Mouse (Mus musculus): ENCODE results near the gene Cox7a2l. TPM values are rescaled to one million over a fixed set of nuclear protein-coding genes. Genes with fewer than 3 reads are reported as not detected.

Cox7a2l gene
- 251 and 261 TPM in 2 replicates for polyA plus RNA-seq (2014; fragmentation: Nextera tagmentation; extraction: Ambion mirVana)

DNA sequence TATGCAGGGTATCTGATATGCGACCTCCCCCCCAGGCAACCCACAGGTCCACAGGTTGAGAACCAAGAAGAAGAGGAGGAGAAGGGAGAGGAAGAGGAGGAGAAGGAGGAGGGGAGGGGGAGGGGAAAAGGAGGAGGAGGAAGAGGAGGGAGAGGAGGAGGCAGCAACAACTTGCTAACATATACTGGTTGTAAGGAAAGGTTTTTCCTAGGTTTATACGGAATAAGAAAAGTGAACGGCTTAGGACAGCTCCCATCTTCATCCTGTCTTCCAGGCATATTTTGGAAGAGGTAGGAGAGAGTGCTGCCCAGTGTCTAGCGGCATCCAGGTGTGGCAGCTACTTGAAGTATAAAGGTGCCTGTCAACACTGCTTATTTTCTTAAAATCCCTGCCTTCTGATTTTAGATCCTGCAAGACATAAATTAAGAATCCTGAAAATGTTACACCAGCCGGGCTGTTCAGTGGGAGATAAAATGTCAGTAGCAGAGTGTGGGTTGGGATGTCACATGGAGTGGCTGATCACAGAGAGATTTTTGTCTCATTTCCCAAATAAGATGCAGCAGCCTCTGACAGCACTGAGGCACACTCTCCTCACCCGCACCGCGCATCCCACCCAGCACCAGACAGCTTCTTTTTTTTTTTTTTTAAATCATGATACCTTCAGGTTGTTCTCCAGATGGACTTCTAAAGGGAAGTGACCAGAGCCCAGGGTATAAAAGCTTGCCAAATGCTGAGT, at the start of gene Cox7a2l:
Gene Cox7a2l, minus strand, starts transcription at position 51 of the 736 bp plus-strand sequence.
- ATAC-seq (ENCODE audit: insufficient number of reproducible peaks, insufficient read depth, low FRiP score, low read depth), result no peak
- Histone ChIP-seq H3K9ac (ENCODE audit: low read length) (no peak within 1 kb of the TSS), H3K4me3 (ENCODE audit: control insufficient read depth in 1 of 2, insufficient read depth in 1 of 2, low read depth in 1 of 2, low read length in 2 of 2) (no peak within 1 kb of the TSS), H3K4me1 (ENCODE audit: control insufficient read depth in 2 of 2, insufficient read depth in 2 of 2, low read length in 2 of 2) (peaks cover 0 to 13% of the 10 kb centered on the region in 2 experiments; a peak in 2 of 4 replicates), H3K36me3 (ENCODE audit: control insufficient read depth, insufficient read depth, low read length) (no peaks in the 10 kb centered on the region), H3K9me3 (ENCODE audit: control insufficient read depth, low read length) (no peaks in the 10 kb centered on the region), H3K27me3 (ENCODE audit: control insufficient read depth, insufficient read depth, low read length) (no peaks in the 10 kb centered on the region), H3K27ac (replicated peaks in 1 of 2; ENCODE audit: control insufficient read depth in 1 of 2, insufficient read depth in 1 of 2, low read depth in 2 of 2, low read length in 2 of 2) (no peak within 1 kb of the TSS), H3K4me2 (ENCODE audit: low read length) (no peak within 1 kb of the TSS)
- 87% methylated on average over 8 of the region's 8 CpGs for WGBS

GRCm38 (mm10) chr17:83565506-83565905, 48.4 kb upstream of the Cox7a2l start:
- Histone ChIP-seq H3K4me2 (ENCODE audit: low read length) (no peak overlapping the region), H3K4me3 (ENCODE audit: control insufficient read depth in 1 of 2, insufficient read depth in 1 of 2, low read depth in 1 of 2, low read length in 2 of 2) (no peak overlapping the region), H3K9me3 (ENCODE audit: control insufficient read depth, low read length) (no peaks in the 10 kb centered on the region), H3K27me3 (ENCODE audit: control insufficient read depth, insufficient read depth, low read length) (no peaks in the 10 kb centered on the region), H3K4me1 (ENCODE audit: control insufficient read depth in 2 of 2, insufficient read depth in 2 of 2, low read length in 2 of 2) (peaks cover 4 to 5% of the 10 kb centered on the region in 2 experiments; a peak in 3 of 4 replicates), H3K36me3 (ENCODE audit: control insufficient read depth, insufficient read depth, low read length) (no peaks in the 10 kb centered on the region), H3K27ac (replicated peaks in 1 of 2; ENCODE audit: control insufficient read depth in 1 of 2, insufficient read depth in 1 of 2, low read depth in 2 of 2, low read length in 2 of 2) (no peak overlapping the region), H3K9ac (ENCODE audit: low read length) (no peak overlapping the region)
- no peak for ATAC-seq (ENCODE audit: insufficient number of reproducible peaks, insufficient read depth, low FRiP score, low read depth)
- 72% methylated on average over 4 of the region's 4 CpGs for WGBS

DNA sequence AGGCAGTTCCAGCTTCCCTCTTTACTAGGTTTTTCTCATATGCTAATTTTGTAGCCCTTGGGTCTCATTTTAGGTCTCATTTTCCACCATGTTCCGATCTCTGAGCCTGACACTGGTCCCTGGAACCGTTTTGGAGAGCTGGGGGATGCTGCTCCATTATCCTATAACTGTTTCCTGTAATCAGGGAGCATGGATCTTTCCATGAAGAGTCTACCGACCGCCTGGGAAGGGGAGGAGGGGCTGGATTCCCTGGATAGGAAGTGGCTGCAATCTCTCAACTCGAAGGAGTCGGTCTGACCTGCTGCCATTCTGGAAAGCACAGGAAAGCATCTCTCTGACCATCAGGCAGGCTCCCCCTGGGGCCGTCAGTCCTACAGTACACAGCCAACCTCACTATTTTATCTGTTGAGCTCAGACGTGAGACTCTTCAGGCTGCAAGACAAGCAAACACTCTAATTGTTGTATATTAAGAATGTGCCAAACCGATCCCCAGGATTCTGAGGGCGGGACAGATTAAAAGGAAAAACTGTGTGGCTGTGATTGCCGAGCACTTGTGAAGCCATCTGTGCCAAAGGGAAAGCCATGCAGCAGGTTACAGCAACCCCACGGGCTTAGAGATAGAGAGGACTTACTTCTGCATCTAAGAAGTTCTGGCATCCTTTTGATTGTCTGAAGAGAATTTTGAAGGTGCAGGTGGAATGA, 47.1 kb upstream of the Cox7a2l start:
- no peaks in the 10 kb centered on the region for H3K27me3 ChIP-seq (ENCODE audit: control insufficient read depth, insufficient read depth, low read length)
- H3K27ac ChIP-seq (replicated peaks in 1 of 2; ENCODE audit: control insufficient read depth in 1 of 2, insufficient read depth in 1 of 2, low read depth in 2 of 2, low read length in 2 of 2), result peak overlapping the region; percentile 50 to 69
- H3K36me3 ChIP-seq (ENCODE audit: control insufficient read depth, insufficient read depth, low read length), result no peaks in the 10 kb centered on the region
- H3K9me3 ChIP-seq (ENCODE audit: control insufficient read depth, low read length), result no peaks in the 10 kb centered on the region
- 0 out of 2 replicates have a peak, but pooled peaks have one; percentile 35 for ATAC-seq (ENCODE audit: insufficient number of reproducible peaks, insufficient read depth, low FRiP score, low read depth)
- H3K4me2 ChIP-seq (ENCODE audit: low read length), result peak overlapping the region; percentile 38
- WGBS, result 39% methylated on average over 12 of the region's 12 CpGs
- H3K4me1 ChIP-seq (ENCODE audit: control insufficient read depth in 2 of 2, insufficient read depth in 2 of 2, low read length in 2 of 2), result peaks cover 4 to 5% of the 10 kb centered on the region in 2 experiments; a peak in 3 of 4 replicates
- no peak overlapping the region; the same call in 1 of the 2 replicates for H3K9ac ChIP-seq (ENCODE audit: low read length)
- peak overlapping the region in 1 of 2 experiments; percentile 10; a peak in 1 of 4 replicates for H3K4me3 ChIP-seq (ENCODE audit: control insufficient read depth in 1 of 2, insufficient read depth in 1 of 2, low read depth in 1 of 2, low read length in 2 of 2)

DNA sequence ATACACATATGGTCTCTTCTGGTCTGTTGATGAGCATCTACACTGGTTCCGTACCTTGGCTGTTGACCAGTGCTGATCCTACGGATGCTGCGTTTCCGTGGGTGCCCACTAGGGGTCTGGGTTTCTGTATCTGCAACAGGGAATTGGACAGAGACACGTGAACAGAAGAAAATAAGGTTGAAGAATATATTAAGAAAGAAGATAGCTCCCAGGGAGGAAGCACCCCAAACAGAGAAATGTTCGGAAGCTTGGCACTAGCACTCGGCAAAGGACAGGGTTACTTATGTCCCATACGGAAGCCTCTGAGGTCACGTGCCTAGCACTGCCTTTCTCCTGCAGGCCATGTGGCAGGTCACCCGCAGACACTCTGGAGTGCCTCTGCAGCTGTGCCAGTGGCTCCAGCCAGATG, 46.6 kb upstream of the Cox7a2l start:
- H3K27me3 ChIP-seq (ENCODE audit: control insufficient read depth, insufficient read depth, low read length), result no peaks in the 10 kb centered on the region
- H3K4me3 ChIP-seq (ENCODE audit: control insufficient read depth in 1 of 2, insufficient read depth in 1 of 2, low read depth in 1 of 2, low read length in 2 of 2), result peak overlapping the region; percentile 10 to 26; a peak in 3 of 4 replicates
- H3K9ac ChIP-seq (ENCODE audit: low read length), result no peak overlapping the region; the same call in 1 of the 2 replicates
- ATAC-seq (ENCODE audit: insufficient number of reproducible peaks, insufficient read depth, low FRiP score, low read depth), result peak; percentile 43; the same call in 1 of the 2 replicates
- peak overlapping the region; percentile 38 for H3K4me2 ChIP-seq (ENCODE audit: low read length)
- peaks cover 4 to 5% of the 10 kb centered on the region in 2 experiments; a peak in 3 of 4 replicates for H3K4me1 ChIP-seq (ENCODE audit: control insufficient read depth in 2 of 2, insufficient read depth in 2 of 2, low read length in 2 of 2)
- 43% methylated on average over 10 of the region's 10 CpGs for WGBS
- no peaks in the 10 kb centered on the region for H3K36me3 ChIP-seq (ENCODE audit: control insufficient read depth, insufficient read depth, low read length)
- H3K27ac ChIP-seq (replicated peaks in 1 of 2; ENCODE audit: control insufficient read depth in 1 of 2, insufficient read depth in 1 of 2, low read depth in 2 of 2, low read length in 2 of 2), result peak overlapping the region; percentile 50 to 69
- no peaks in the 10 kb centered on the region for H3K9me3 ChIP-seq (ENCODE audit: control insufficient read depth, low read length)

DNA sequence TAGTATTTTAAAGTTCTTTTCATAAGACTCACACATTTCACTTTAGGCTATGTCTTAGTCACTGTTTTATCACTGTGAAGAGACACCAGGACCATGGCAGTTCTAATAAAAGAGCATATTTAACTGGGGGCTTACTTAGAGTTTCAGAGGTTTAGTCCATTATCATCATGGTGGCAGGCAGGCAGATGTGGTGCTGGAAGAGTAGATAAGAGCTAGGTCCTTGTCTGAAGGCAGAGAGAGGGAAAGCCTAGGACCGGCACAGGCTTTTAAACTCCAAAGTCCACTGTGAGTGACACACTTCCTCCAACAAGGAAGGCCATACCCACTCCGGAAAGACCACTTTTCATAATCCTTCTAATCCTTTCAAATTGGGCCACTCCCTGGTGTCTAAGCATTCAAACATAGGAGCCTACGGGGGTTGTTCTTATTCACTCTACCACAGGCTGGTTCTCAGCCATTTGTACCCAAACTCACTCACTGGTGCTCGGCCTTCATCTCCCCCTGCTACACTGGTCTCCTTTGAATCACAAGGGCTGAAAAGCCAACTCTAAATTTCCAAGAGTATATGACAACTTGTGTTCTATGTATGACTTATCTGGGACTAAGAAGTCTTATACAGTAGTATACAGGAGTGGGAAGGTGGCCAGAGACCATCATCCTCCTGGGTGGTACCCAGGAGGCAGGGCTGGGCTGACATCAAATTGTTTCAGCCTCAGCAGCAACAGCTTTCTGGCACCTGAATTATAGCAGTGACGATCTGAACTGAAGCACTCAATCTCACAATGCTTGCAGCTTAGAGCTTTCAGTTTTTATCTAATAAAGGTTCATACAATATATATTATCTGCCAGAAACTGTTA, 45.3 kb upstream of the Cox7a2l start:
- Histone ChIP-seq H3K4me1 (ENCODE audit: control insufficient read depth in 2 of 2, insufficient read depth in 2 of 2, low read length in 2 of 2) (peaks cover 4 to 5% of the 10 kb centered on the region in 2 experiments; a peak in 3 of 4 replicates), H3K4me3 (ENCODE audit: control insufficient read depth in 1 of 2, insufficient read depth in 1 of 2, low read depth in 1 of 2, low read length in 2 of 2) (no peak overlapping the region), H3K9me3 (ENCODE audit: control insufficient read depth, low read length) (no peaks in the 10 kb centered on the region), H3K4me2 (ENCODE audit: low read length) (no peak overlapping the region), H3K27ac (replicated peaks in 1 of 2; ENCODE audit: control insufficient read depth in 1 of 2, insufficient read depth in 1 of 2, low read depth in 2 of 2, low read length in 2 of 2) (no peak overlapping the region), H3K27me3 (ENCODE audit: control insufficient read depth, insufficient read depth, low read length) (no peaks in the 10 kb centered on the region), H3K9ac (ENCODE audit: low read length) (no peak overlapping the region), H3K36me3 (ENCODE audit: control insufficient read depth, insufficient read depth, low read length) (no peaks in the 10 kb centered on the region)
- WGBS, result 92% methylated on average over 5 of the region's 5 CpGs
- no peak for ATAC-seq (ENCODE audit: insufficient number of reproducible peaks, insufficient read depth, low FRiP score, low read depth)

DNA sequence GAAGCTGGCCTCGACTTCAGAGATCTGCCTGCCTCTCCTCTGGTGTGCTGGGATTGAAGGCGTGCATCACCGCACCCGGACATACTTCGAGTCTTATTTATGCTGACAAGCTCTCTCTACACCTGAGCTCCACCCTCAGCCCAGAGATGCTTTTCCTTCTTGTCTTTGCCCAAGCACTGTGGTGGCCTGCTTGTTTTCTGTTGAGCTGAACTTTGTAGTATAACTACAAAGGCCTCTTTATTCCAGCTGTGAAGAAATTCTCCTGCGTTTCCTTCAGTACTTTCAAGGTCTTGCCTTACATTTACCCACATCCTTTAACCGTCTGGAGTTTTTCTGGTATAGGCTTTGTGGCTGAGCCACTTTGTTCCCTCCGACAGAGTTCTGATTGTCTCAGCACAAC, 42.0 kb upstream of the Cox7a2l start:
- no peak overlapping the region for H3K4me3 ChIP-seq (ENCODE audit: control insufficient read depth in 1 of 2, insufficient read depth in 1 of 2, low read depth in 1 of 2, low read length in 2 of 2)
- peaks cover 3 to 4% of the 10 kb centered on the region in 2 experiments; a peak in 3 of 4 replicates for H3K4me1 ChIP-seq (ENCODE audit: control insufficient read depth in 2 of 2, insufficient read depth in 2 of 2, low read length in 2 of 2)
- no peak overlapping the region for H3K9ac ChIP-seq (ENCODE audit: low read length)
- 78% methylated on average over 8 of the region's 8 CpGs for WGBS
- no peaks in the 10 kb centered on the region for H3K27me3 ChIP-seq (ENCODE audit: control insufficient read depth, insufficient read depth, low read length)
- no peak overlapping the region for H3K4me2 ChIP-seq (ENCODE audit: low read length)
- no peak overlapping the region for H3K27ac ChIP-seq (replicated peaks in 1 of 2; ENCODE audit: control insufficient read depth in 1 of 2, insufficient read depth in 1 of 2, low read depth in 2 of 2, low read length in 2 of 2)
- no peaks in the 10 kb centered on the region for H3K9me3 ChIP-seq (ENCODE audit: control insufficient read depth, low read length)
- H3K36me3 ChIP-seq (ENCODE audit: control insufficient read depth, insufficient read depth, low read length), result no peaks in the 10 kb centered on the region
- ATAC-seq (ENCODE audit: insufficient number of reproducible peaks, insufficient read depth, low FRiP score, low read depth), result no peak

DNA sequence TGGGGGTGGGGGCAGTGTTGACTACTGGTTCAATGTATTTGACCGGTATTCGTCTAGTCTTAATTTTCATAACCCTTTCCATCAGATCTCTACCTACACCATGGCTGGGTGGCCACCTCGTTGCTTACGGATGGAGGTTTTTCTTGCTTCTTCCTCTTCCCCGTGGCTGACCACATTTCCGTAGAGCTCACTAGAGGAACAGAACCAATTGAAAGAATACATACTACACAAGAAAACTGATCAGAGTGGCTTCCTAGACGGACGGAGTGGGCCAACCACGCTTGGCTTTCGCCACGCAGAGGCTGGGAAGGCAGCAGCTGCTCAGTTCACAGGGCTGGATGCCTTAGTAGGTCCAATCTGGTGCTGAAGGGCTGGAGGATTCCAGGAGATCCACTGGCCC, 38.7 kb upstream of the Cox7a2l start:
- Histone ChIP-seq H3K9me3 (ENCODE audit: control insufficient read depth, low read length) (no peaks in the 10 kb centered on the region), H3K4me1 (ENCODE audit: control insufficient read depth in 2 of 2, insufficient read depth in 2 of 2, low read length in 2 of 2) (no peaks in the 10 kb centered on the region), H3K9ac (ENCODE audit: low read length) (no peak overlapping the region), H3K27me3 (ENCODE audit: control insufficient read depth, insufficient read depth, low read length) (no peaks in the 10 kb centered on the region), H3K27ac (replicated peaks in 1 of 2; ENCODE audit: control insufficient read depth in 1 of 2, insufficient read depth in 1 of 2, low read depth in 2 of 2, low read length in 2 of 2) (no peak overlapping the region), H3K36me3 (ENCODE audit: control insufficient read depth, insufficient read depth, low read length) (no peaks in the 10 kb centered on the region), H3K4me2 (ENCODE audit: low read length) (no peak overlapping the region), H3K4me3 (ENCODE audit: control insufficient read depth in 1 of 2, insufficient read depth in 1 of 2, low read depth in 1 of 2, low read length in 2 of 2) (no peak overlapping the region)
- WGBS, result 89% methylated on average over 11 of the region's 11 CpGs
- no peak for ATAC-seq (ENCODE audit: insufficient number of reproducible peaks, insufficient read depth, low FRiP score, low read depth)

All from heart, embryonic 14.5 days (tissue).